Mouse (Mus musculus) ES-E14 (cell line): ENCODE data around the gene Coq4. TPM values are rescaled to one million over a fixed set of nuclear protein-coding genes. Genes with fewer than 3 reads are reported as not detected.

Experiments used
- DNase-seq: peaks from one replicate; pipeline ENCODE4 v3.0.0-alpha.2; 2013; ENCODE audit warnings: low read depth, low spot score
- H3K27ac ChIP-seq: 2 replicates; pipeline ENCODE4 v1.5.1; 2012; ENCODE audit warnings: low read depth, mild to moderate bottlenecking, low read length, moderate library complexity, mixed read lengths; ENCODE audit not compliant: poor library complexity, insufficient read depth, severe bottlenecking
- H3K36me3 ChIP-seq: 2 replicates; pipeline ENCODE4 v1.6.1; 2012; ENCODE audit warnings: mild to moderate bottlenecking, low read length, moderate library complexity, mixed read lengths; ENCODE audit not compliant: control insufficient read depth, poor library complexity, insufficient read depth, severe bottlenecking
- H3K4me1 ChIP-seq, 2 experiments: fragments of 150-350 bp in 1 of 2; sonication (generic) in 1 of 2; 2 replicates each; pipeline ENCODE4 v1.6.1; 2012; ENCODE audit warnings: low read length in 2 of 2, mild to moderate bottlenecking in 1 of 2, mixed read lengths in 1 of 2; ENCODE audit not compliant: control insufficient read depth in 2 of 2, insufficient read depth in 2 of 2, poor library complexity in 1 of 2
- H3K4me3 ChIP-seq, 2 experiments: fragments of 150-350 bp in 1 of 2; sonication (generic) in 1 of 2; 2 replicates each; pipeline ENCODE4 v1.5.1; 2012; ENCODE audit warnings: low read length in 2 of 2, low read depth in 1 of 2, mild to moderate bottlenecking in 1 of 2, mixed read lengths in 1 of 2; ENCODE audit not compliant: insufficient read depth in 1 of 2, poor library complexity in 1 of 2, severe bottlenecking in 1 of 2
- H3K9ac ChIP-seq: 2 replicates; pipeline ENCODE4 v1.6.1; 2012; ENCODE audit warnings: low read depth, mild to moderate bottlenecking, low read length, mixed read lengths; ENCODE audit not compliant: poor library complexity, insufficient read depth, severe bottlenecking
- H3K9me3 ChIP-seq: fragments of 150-350 bp; sonication (generic); 2 replicates; pipeline ENCODE4 v1.6.1; 2012; ENCODE audit warnings: low read depth, mild to moderate bottlenecking, low read length; ENCODE audit not compliant: control insufficient read depth, insufficient read depth
- CHD2 ChIP-seq: IDR thresholded peaks from 2 replicates; pipeline ENCODE4 v1.6.1; 2014; ENCODE audit warnings: mild to moderate bottlenecking, low read depth, low read length, inconsistent platforms
- HCFC1 ChIP-seq: IDR thresholded peaks from 2 replicates; pipeline ENCODE4 v1.6.1; 2012; ENCODE audit warnings: low read length, inconsistent platforms, borderline replicate concordance; ENCODE audit not compliant: insufficient read depth
- MAFK ChIP-seq: IDR thresholded peaks from 2 replicates; pipeline ENCODE4 v1.6.1; 2014; ENCODE audit warnings: mild to moderate bottlenecking, low read depth, low read length, inconsistent platforms; ENCODE audit not compliant: insufficient read depth
- ZC3H11A ChIP-seq: IDR thresholded peaks from 2 replicates; pipeline ENCODE4 v1.6.1; 2012; ENCODE audit warnings: low read depth, mild to moderate bottlenecking, inconsistent platforms, low read length, borderline replicate concordance
- ZNF384 ChIP-seq: IDR thresholded peaks from 2 replicates; pipeline ENCODE4 v1.6.1; 2012; ENCODE audit warnings: low read depth, low read length, inconsistent platforms
- in situ Hi-C, 2 experiments: fragments of 600-800 bp; cut with MboI; formaldehyde crosslinking; loops; one replicate each; pipeline ENCODE4 v1.15.1; 2025; ENCODE audit warnings: low sequenced_read_pairs in 2 of 2, inconsistent platforms in 1 of 2; ENCODE audit not compliant: unreplicated experiment in 2 of 2
- total RNA-seq: library from RNA; depleted of rRNA; stranded (reverse); fragments of 300-350 nt; gene quantifications from 2 replicates; pipeline ENCODE4 v1.2.3, GENCODE M21; 2012

Coq4 gene
- total RNA-seq, 1 experiment: 18.3 TPM

DNA sequence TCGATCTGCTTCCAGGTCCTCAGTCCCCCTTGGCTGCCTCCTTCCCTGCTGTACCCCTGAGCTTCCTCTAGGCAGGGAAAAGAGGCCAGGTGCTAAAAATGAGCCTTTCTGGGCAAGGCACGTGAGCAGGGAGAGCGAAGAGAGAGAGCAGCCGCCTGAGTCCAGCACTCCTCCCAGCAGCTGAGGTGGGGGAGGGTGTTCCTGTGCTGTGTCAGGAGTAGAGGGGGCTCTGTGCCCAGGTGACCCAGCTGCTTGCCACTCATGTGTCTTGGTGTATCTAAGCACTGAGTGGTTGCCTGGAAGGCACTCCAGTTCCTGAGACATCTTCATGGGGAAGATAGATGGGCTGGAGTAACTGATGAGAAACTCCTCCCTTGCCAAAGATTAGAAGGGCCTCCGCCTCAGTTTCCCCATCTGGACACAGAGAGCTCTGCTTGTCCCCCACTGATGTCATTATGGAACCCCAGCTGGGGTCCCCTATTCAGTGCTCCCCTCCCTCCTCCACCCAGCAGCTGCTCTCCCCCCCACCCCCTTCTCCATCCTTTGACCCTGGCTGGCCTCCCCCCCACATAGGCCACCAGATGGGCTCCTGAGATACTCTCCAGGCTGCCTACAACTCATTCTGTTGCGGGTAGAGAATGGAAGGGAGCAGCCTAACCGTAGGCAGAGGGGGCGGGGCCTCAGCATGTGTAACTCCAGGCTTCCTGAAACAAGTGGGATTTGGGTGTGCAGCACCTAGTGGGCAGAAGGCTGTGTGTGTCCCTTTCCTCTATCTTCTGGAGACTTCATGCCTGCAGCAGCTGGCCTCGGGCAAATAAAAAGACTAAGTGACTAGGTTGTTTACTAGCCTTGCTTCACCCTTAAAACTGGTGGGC lies 56.2 kb downstream of the Coq4 start:
- no peak for DNase-seq
- in situ Hi-C loops: no loop called here
- no peaks in the 10 kb centered on the region for H3K9me3 ChIP-seq
- H3K4me1 ChIP-seq: peaks cover 0 to 20% of the 10 kb centered on the region in 2 experiments; a peak in 2 of 4 replicates
- H3K36me3 ChIP-seq: peaks cover 31% of the 10 kb centered on the region
- no peak overlapping the region for H3K9ac ChIP-seq
- H3K27ac ChIP-seq: no peak overlapping the region
- TF ChIP-seq ZNF384 (no peak), ZC3H11A (no peak), MAFK (no peak), CHD2 (no peak), HCFC1 (no peak)
- H3K4me3 ChIP-seq: no peak overlapping the region

DNA sequence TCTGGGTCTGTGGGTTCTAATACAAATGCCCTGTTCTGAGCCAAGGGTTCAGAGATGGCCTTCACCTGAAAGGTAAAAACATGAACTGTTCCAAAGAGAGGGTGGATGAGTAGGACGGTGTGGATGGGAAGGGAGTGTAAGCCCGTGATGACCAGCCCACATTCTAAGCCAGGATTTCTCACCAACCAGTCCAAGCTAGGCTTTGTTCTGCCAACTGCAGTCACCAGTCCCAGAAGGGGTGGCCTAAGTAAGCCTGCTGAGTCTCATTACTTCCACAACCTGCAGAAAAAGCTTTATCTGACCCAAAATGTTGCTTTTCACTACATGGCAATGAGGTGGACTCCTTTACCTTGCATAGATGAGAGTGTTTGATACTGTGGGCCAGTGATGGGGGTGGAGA lies 56.8 kb downstream of the Coq4 start:
- peaks cover 25% of the 10 kb centered on the region for H3K36me3 ChIP-seq
- in situ Hi-C loops: no loop called here
- H3K4me3 ChIP-seq: no peak overlapping the region
- H3K4me1 ChIP-seq: peaks cover 0 to 14% of the 10 kb centered on the region in 2 experiments; a peak in 2 of 4 replicates
- H3K9me3 ChIP-seq: no peaks in the 10 kb centered on the region
- H3K9ac ChIP-seq: no peak overlapping the region
- H3K27ac ChIP-seq: no peak overlapping the region
- DNase-seq: no peak
- no peak for TF ChIP-seq MAFK
- no peak for TF ChIP-seq CHD2
- no peak for TF ChIP-seq ZC3H11A
- TF ChIP-seq HCFC1: no peak
- TF ChIP-seq ZNF384: no peak

DNA sequence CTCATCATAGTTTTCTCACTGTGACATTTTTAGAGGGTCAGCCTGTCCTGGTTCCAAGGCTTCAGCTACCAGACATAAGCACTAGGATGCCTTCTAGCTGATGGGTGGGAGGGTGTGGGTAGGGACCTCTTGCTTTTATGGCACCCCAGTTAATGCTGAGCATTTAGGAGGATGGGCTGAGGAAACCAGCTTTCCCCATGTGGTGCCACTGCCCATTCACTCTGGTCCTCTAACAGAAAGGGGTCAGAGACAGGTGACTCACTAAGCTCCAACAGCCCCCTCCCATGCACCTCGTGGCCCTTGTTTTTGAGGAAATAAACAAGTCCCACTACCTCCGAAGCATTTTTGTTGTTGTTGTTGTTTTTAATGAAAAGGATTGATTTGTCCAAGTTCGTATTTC lies 57.4 kb downstream of the Coq4 start:
- H3K4me1 ChIP-seq: peaks cover 0 to 9% of the 10 kb centered on the region in 2 experiments; a peak in 2 of 4 replicates

DNA sequence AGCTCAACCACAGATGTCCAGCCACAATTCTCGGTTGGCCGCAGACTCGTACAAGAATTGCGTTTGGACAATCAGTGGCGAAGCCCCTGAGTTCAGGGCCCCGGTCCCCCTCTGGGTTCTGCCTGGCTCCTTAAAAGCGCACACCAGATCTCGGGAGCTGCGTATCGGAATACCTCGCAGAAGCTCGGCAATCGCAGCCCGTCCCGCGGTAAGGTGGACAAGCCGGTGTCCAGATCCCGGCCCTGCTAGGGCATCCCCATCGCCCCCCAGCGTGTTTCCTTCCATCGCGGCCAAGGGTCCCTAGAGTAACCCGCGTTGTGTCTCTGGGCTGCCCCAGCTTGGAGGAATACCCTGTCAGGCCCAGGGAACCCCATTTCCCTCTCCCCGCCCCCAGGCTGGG lies 58.3 kb downstream of the Coq4 start:
- no peak overlapping the region for H3K27ac ChIP-seq
- H3K9ac ChIP-seq: peak overlapping the region; percentile 21
- H3K4me3 ChIP-seq: peak overlapping the region; percentile 31 to 53; a peak in 3 of 4 replicates
- peaks cover 18% of the 10 kb centered on the region for H3K36me3 ChIP-seq
- in situ Hi-C loops: no loop called here
- H3K4me1 ChIP-seq: peaks cover 0 to 7% of the 10 kb centered on the region in 2 experiments; a peak in 2 of 4 replicates
- DNase-seq: no peak
- no peak for TF ChIP-seq CHD2
- TF ChIP-seq ZC3H11A: no peak
- TF ChIP-seq HCFC1: no peak
- TF ChIP-seq ZNF384: no peak
- no peak for TF ChIP-seq MAFK
- no peaks in the 10 kb centered on the region for H3K9me3 ChIP-seq

More for the DNA sequence above, 57.4 kb downstream of the Coq4 start:
- Histone ChIP-seq H3K9me3 (no peaks in the 10 kb centered on the region), H3K9ac (no peak overlapping the region), H3K27ac (no peak overlapping the region), H3K36me3 (peaks cover 20% of the 10 kb centered on the region), H3K4me3 (no peak overlapping the region)
- in situ Hi-C loops: no loop called here
- no peak for TF ChIP-seq ZC3H11A
- TF ChIP-seq HCFC1: no peak
- no peak for TF ChIP-seq CHD2
- TF ChIP-seq MAFK: no peak
- no peak for TF ChIP-seq ZNF384
- no peak for DNase-seq
